In genomic region chr9:13287482-13287881, GRCm38 (mm10) we compare ENCODE assay signal across 1 mouse cellular context.
A peak's percentile ranks its signal among the peaks of the same experiment; 100 is the strongest.
TF ChIP-seq lines count a peak whose summit lies in the region.

No protein-coding gene starts in this region.

TF ChIP-seq in CH12.LX, 34 proteins besides CTCF, POLR2A, EP300 and RAD21 (continued from another document):
- 0 out of 2 replicates have a peak, but pooled peaks have one; percentile 23 for TF ChIP-seq BHLHE40 (IDR thresholded peaks at IDR 0.05; ENCODE audit: low read depth, low read length)
